Mouse (Mus musculus) kidney, adult 9 months (tissue): ENCODE data around the gene Scrg1.
"Not testable (repeated sequence)": the region's sequence is repeated elsewhere in the genome, so short reads cannot be mapped to it uniquely, and the experiment has no call there.

ENCODE experiments used
- DNase-seq: peaks from one replicate; pipeline ENCODE4 v3.0.0; 2022

The Scrg1 gene

GRCm38 (mm10) chr8:57457942-57458341, 2.2 kb downstream of the Scrg1 start:
- DNase-seq: no peak

GRCm38 (mm10) chr8:57462839-57463238, 7.1 kb downstream of the Scrg1 start:
- no peak for DNase-seq

- peak; percentile 44 for DNase-seq
These were observed 8.0 kb downstream of the Scrg1 start for GRCm38 (mm10) chr8:57463757-57464156.

- DNase-seq: peak; percentile 86
These were observed 12.9 kb downstream of the Scrg1 start for GRCm38 (mm10) chr8:57468624-57469023.

GRCm38 (mm10) chr8:57470863-57471262, 15.1 kb downstream of the Scrg1 start:
- DNase-seq: no peak

GRCm38 (mm10) chr8:57473751-57474150, 18.0 kb downstream of the Scrg1 start:
- peak; percentile 68 for DNase-seq

- DNase-seq: no peak
These were observed 22.7 kb downstream of the Scrg1 start for GRCm38 (mm10) chr8:57478406-57478805.

- no peak for DNase-seq
These were observed 24.0 kb downstream of the Scrg1 start for GRCm38 (mm10) chr8:57479700-57480099.

GRCm38 (mm10) chr8:57480606-57481005, 24.9 kb downstream of the Scrg1 start:
- DNase-seq: no peak

- peak; percentile 36 for DNase-seq
These were observed 31.0 kb downstream of the Scrg1 start for GRCm38 (mm10) chr8:57486491-57487440.

GRCm38 (mm10) chr8:57487441-57488155, 31.9 kb downstream of the Scrg1 start, which contains the start of gene Sap30:
Gene Sap30, minus strand, starts transcription at chr8:57487860.
- DNase-seq: peak; percentile 99

GRCm38 (mm10) chr8:57488312-57488765, 32.6 kb downstream of the Scrg1 start:
- peak; percentile 91 for DNase-seq

- DNase-seq: no peak
These were observed 33.6 kb downstream of the Scrg1 start for GRCm38 (mm10) chr8:57489366-57489765.

GRCm38 (mm10) chr8:57489896-57490295, 34.2 kb downstream of the Scrg1 start:
- DNase-seq: peak; percentile 86

GRCm38 (mm10) chr8:57491873-57492272, 36.1 kb downstream of the Scrg1 start:
- no peak for DNase-seq

- no peak for DNase-seq
These were observed 42.7 kb downstream of the Scrg1 start for GRCm38 (mm10) chr8:57498494-57498846.

GRCm38 (mm10) chr8:57498847-57499511, 43.3 kb downstream of the Scrg1 start:
- peak; percentile 79 for DNase-seq

GRCm38 (mm10) chr8:57503641-57504040, 47.9 kb downstream of the Scrg1 start:
- peak; percentile 61 for DNase-seq

GRCm38 (mm10) chr8:57505500-57505899, 49.8 kb downstream of the Scrg1 start:
- not testable (repeated sequence) for DNase-seq

- no peak for DNase-seq
These were observed 51.9 kb downstream of the Scrg1 start for GRCm38 (mm10) chr8:57507556-57508063.

- DNase-seq: no peak
These were observed 52.9 kb downstream of the Scrg1 start for GRCm38 (mm10) chr8:57508657-57509056.

- no peak for DNase-seq
These were observed 55.1 kb downstream of the Scrg1 start for GRCm38 (mm10) chr8:57510791-57511315.
